Mouse (Mus musculus) kidney, adult 2 months (tissue): ENCODE measurements around the gene Pcp2.

Experiments
- CTCF ChIP-seq: fragments of 200-500 bp; conservative IDR thresholded peaks from 2 replicates; pipeline ENCODE4 v1.5.1; 2011; ENCODE audit warnings: low read depth, mild to moderate bottlenecking, control low read depth, low read length, moderate library complexity, mixed read lengths; ENCODE audit not compliant: insufficient read depth, insufficient read length
- POLR2A ChIP-seq: fragments of 200-500 bp; IDR thresholded peaks from one replicate; pipeline ENCODE4 v1.6.1; 2011; ENCODE audit warnings: low read depth, low read length, control low read depth

DNA sequence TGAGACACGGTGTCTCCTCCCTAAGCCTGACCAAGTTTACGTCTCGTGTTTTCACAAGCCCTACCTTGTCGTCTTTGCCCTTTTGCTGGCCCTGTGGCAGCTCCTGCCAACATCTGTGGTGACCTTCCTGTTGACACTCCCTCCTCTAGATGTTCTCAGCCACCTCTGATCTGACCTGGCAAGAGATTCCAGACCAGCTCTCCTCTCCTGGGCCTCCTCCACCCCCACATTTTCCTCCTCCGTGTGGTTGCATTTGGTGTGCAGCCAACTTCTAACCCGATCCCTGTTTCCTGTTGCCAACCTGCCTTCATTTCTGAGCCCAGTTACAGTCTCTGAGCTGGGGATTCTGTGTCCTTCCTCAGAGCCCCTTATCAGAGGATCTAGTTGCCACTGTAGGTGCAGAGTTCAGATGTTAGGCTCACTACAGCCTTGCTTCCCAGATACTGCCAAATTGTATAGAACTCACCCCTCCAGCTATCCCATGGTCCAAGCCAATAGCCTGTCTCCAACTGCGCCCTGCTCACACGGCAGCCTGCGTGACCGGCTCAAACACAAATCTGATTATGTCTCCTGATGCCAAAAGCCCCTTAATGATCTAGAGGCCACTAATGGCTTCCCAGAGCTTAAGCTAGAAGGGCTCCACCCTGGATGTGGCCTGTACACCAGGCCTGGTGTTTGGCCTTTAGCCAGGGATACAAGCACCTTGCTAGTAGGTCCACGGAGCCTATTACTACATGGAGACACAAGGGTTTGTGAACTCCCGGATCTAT is 16.1 kb downstream of the Pcp2 start:
- no peak for TF ChIP-seq CTCF
- no peak for TF ChIP-seq POLR2A
